Mouse (Mus musculus) hindbrain, embryonic 16.5 days (tissue): ENCODE data around the gene Ppil4. TPM values are rescaled to one million over a fixed set of nuclear protein-coding genes. Genes with fewer than 3 reads are reported as not detected.
A peak's percentile ranks its signal among the peaks of the same experiment; 100 is the strongest.

Source experiments
- ATAC-seq: fragments of 200-750 bp; cut with Nextera tagmentation; 2 replicates; pipeline ENCODE4 v1.8.0; 2017; ENCODE audit warnings: moderate TSS enrichment, moderate library complexity
- H3K27ac ChIP-seq: fragments of 300-500 bp; sonication (generic); 2 replicates; pipeline ENCODE4 v1.5.1; 2014; ENCODE audit warnings: low read depth, mild to moderate bottlenecking, control low read depth, low read length, moderate library complexity
- H3K27me3 ChIP-seq: fragments of 300-500 bp; sonication (generic); replicated peaks from 2 replicates; pipeline ENCODE4 v1.6.1; 2014; ENCODE audit warnings: low read length; ENCODE audit not compliant: control insufficient read depth, insufficient read depth
- H3K36me3 ChIP-seq: fragments of 300-500 bp; sonication (generic); 2 replicates; pipeline ENCODE4 v1.6.1; 2014; ENCODE audit warnings: mild to moderate bottlenecking, low read length, moderate library complexity, mixed read lengths; ENCODE audit not compliant: control insufficient read depth, insufficient read depth
- H3K4me1 ChIP-seq: fragments of 300-500 bp; sonication (generic); 2 replicates; pipeline ENCODE4 v1.6.1; 2014; ENCODE audit warnings: low read depth, low read length; ENCODE audit not compliant: control insufficient read depth, insufficient read depth
- H3K4me2 ChIP-seq: fragments of 300-500 bp; sonication (generic); 2 replicates; pipeline ENCODE4 v1.6.1; 2014; ENCODE audit warnings: mild to moderate bottlenecking, low read length, control low read depth, moderate library complexity
- H3K4me3 ChIP-seq: fragments of 300-500 bp; sonication (generic); 2 replicates; pipeline ENCODE4 v1.5.1; 2014; ENCODE audit warnings: mild to moderate bottlenecking, low read length, control low read depth, moderate library complexity
- H3K9ac ChIP-seq: fragments of 300-500 bp; sonication (generic); 2 replicates; pipeline ENCODE4 v1.6.1; 2014; ENCODE audit warnings: low read depth, mild to moderate bottlenecking, control low read depth, low read length, moderate library complexity
- H3K9me3 ChIP-seq: fragments of 300-500 bp; sonication (generic); 2 replicates; pipeline ENCODE4 v1.6.1; 2014; ENCODE audit warnings: mild to moderate bottlenecking, low read length, moderate library complexity; ENCODE audit not compliant: control insufficient read depth
- WGBS: fragments of 180-500 bp; shearing (Covaris S2); extraction: QIAGEN DNeasy Blood & Tissue Kit; methylation state at CpG from one replicate; pipeline ENCODE4 v1.1.7; 2014; 5-methylcytosine and 5-hydroxymethylcytosine counted together
- polyA plus RNA-seq: library from polyadenylated mRNA; unstranded; fragments of >200 nt; fragmentation: Nextera tagmentation; extraction: Ambion mirVana; gene quantifications from 2 replicates; pipeline ENCODE4 v1.2.1, GENCODE M21; 2015

Gene Ppil4
- polyA plus RNA-seq, 1 experiment from 2014 or later = 42.8 TPM

DNA sequence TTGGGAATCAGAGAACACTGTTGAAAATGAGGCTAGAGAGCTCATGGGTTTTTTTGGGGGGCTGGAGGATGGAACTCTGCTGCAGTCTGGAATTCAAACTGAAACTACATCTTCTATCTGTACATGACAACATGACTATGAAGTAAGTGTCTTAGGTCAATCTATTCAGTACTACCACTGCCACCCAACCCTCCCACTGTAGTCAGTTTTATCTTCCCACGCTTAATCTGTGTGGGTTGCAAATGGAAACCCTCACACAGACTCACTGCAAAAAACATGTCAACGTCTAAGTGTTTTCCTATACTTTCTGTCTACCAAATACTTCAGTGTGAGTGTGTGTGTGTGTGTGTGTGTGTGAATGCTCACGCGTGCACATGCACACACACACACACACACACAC, 50.5 kb downstream of the Ppil4 start:
- Histone ChIP-seq H3K36me3 (no peaks in the 10 kb centered on the region), H3K4me1 (no peaks in the 10 kb centered on the region), H3K9ac (no peak overlapping the region), H3K9me3 (no peaks in the 10 kb centered on the region), H3K4me3 (no peak overlapping the region), H3K27ac (no peak overlapping the region), H3K27me3 (no peaks in the 10 kb centered on the region), H3K4me2 (no peak overlapping the region)
- 92% methylated on average over 4 of the region's 4 CpGs for WGBS
- no peak for ATAC-seq

DNA sequence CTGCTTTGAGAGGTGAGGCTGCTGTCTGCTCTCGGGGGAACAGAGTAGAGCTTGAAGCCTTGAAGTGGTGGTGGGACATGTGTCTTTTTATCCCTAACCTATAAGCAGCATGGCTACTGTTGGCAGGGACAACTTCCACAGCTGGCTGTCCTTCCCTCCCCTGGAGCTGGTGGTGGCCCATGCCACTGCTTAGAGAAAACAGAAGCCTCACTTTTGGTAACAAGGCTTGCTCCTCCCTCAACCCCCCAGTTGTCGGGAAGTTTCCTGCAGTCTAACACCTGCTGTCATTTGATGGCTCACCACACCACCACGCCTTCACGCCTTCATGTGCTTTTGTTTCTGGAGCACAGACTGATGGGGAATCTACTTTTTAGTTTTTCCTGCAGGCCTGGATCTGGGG, 51.5 kb downstream of the Ppil4 start:
- H3K4me1 ChIP-seq = no peaks in the 10 kb centered on the region
- H3K4me2 ChIP-seq = no peak overlapping the region
- no peaks in the 10 kb centered on the region for H3K9me3 ChIP-seq
- no peak overlapping the region for H3K4me3 ChIP-seq
- WGBS = 74% methylated on average over 4 of the region's 4 CpGs
- no peak overlapping the region for H3K9ac ChIP-seq
- H3K27me3 ChIP-seq = no peaks in the 10 kb centered on the region
- no peak for ATAC-seq
- no peak overlapping the region for H3K27ac ChIP-seq
- H3K36me3 ChIP-seq = no peaks in the 10 kb centered on the region

DNA sequence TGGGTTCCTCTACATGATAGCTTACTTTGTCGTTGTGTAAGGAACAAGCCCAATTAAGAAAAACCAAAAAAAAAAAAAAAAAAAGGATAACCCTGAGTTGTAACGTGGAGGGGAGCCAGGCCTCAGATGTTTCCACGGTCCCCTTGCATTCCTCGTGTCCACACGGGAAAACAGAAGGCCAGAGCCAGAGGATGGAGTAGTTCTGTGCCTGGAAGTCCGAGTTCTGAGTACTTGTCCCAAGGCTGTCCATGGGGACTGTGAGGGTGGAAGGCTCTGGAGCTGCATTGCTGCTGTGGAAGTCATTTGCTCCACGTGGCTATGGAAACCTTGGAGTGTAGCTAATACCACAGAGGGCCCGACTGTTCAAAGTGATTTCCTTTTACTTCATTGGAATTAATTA, 52.4 kb downstream of the Ppil4 start:
- H3K4me1 ChIP-seq = no peaks in the 10 kb centered on the region
- 81% methylated on average over 8 of the region's 8 CpGs for WGBS
- no peaks in the 10 kb centered on the region for H3K27me3 ChIP-seq
- ATAC-seq = no peak
- H3K9ac ChIP-seq = no peak overlapping the region
- no peak overlapping the region for H3K4me3 ChIP-seq
- no peaks in the 10 kb centered on the region for H3K36me3 ChIP-seq
- H3K27ac ChIP-seq = no peak overlapping the region
- no peaks in the 10 kb centered on the region for H3K9me3 ChIP-seq
- H3K4me2 ChIP-seq = no peak overlapping the region

DNA sequence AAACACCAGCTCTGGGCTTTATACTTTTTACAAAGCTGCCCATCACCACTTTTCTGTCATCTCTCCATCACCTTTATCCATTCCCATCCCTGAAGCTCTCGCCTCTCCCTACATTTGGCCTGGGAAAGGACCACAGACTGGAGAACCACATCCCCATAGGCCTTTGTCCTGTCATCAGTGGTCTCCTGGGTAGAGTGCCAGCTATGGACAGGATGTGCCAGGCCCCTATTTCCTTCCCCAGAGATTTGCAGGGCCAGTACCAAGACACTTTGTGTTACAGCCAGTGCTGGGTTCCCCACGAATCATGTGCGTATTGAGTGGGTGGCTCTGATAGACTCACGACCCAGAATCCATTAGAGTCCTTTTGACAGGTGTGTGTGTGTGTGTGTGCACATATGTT, 53.3 kb downstream of the Ppil4 start:
- Histone ChIP-seq H3K36me3 (no peaks in the 10 kb centered on the region), H3K4me2 (no peak overlapping the region), H3K4me3 (no peak overlapping the region), H3K9me3 (no peaks in the 10 kb centered on the region), H3K9ac (no peak overlapping the region), H3K27ac (no peak overlapping the region), H3K27me3 (no peaks in the 10 kb centered on the region), H3K4me1 (no peaks in the 10 kb centered on the region)
- WGBS = 90% methylated on average over 4 of the region's 4 CpGs
- ATAC-seq = no peak

DNA sequence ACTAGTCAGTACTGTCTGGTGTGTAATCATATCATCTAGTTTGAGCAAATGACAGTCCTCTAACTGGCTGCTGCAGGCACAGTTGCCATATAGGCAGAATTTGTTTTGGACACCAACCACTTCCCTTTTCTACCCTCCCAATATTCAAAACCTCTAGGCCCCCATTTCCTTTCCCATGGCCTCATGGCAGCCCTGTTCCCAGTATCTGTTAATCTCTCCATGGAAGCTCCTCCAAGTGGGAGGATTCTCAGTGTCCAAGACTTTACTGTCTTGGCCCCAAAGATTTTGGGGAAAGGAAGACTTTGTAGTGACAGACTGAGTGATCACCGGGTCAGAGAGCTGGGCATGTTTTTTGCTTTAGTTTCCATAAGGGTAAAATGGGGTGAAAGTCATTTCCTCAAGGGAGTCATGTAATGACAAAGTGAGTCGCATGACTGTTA, 54.5 kb downstream of the Ppil4 start:
- H3K9me3 ChIP-seq = no peaks in the 10 kb centered on the region
- no peaks in the 10 kb centered on the region for H3K4me1 ChIP-seq
- 73% methylated on average over 2 of the region's 2 CpGs for WGBS
- ATAC-seq = no peak
- H3K4me2 ChIP-seq = no peak overlapping the region
- H3K27ac ChIP-seq = no peak overlapping the region
- no peak overlapping the region for H3K9ac ChIP-seq
- H3K27me3 ChIP-seq = no peaks in the 10 kb centered on the region
- H3K36me3 ChIP-seq = no peaks in the 10 kb centered on the region
- H3K4me3 ChIP-seq = no peak overlapping the region

DNA sequence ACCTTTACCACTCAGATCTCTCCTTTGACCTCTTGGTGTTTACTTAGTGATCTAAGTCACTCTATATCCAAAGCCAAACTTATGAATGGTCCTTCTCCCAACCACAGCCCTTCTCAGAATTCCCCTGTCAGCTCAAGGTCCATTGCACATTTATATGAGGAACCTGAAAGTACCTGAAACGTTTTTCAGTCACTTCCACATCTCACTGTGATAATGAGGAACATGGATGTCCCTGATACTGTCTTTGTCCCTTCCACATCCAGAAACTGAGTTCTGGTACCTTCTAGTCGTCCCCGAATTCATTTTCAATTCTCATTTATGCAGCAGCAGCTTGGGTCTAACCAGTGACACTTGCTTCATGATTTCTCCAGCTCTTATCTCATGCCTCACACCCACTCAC, 59.2 kb downstream of the Ppil4 start:
- no peak overlapping the region for H3K9ac ChIP-seq
- H3K27me3 ChIP-seq = no peaks in the 10 kb centered on the region
- 73% methylated on average over 3 of the region's 3 CpGs for WGBS
- no peak for ATAC-seq
- H3K4me2 ChIP-seq = no peak overlapping the region
- H3K4me3 ChIP-seq = no peak overlapping the region
- no peaks in the 10 kb centered on the region for H3K36me3 ChIP-seq
- H3K4me1 ChIP-seq = no peaks in the 10 kb centered on the region
- no peaks in the 10 kb centered on the region for H3K9me3 ChIP-seq
- no peak overlapping the region for H3K27ac ChIP-seq

DNA sequence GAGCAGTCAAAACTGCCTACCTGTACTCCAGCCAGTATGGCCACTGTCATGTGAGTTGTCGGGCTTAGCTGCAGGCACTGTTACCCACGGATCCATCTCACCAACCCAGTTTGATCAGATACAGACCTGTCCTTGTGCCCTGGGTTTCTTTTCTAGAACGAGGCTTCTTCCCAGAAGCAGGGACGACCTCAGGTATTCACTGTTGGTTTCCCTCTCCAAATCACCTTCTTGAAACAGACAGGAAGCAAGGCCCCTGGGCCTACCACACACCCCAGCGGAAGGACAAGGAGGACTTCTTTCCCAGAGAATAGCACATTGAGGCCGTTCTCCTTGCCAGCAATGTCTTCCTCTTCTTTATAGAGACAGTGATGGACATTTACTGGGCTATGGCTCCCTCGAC, 67.8 kb downstream of the Ppil4 start:
- Histone ChIP-seq H3K36me3 (no peaks in the 10 kb centered on the region), H3K4me3 (no peak overlapping the region), H3K4me1 (no peaks in the 10 kb centered on the region), H3K9me3 (no peaks in the 10 kb centered on the region), H3K27ac (no peak overlapping the region), H3K9ac (no peak overlapping the region), H3K4me2 (no peak overlapping the region), H3K27me3 (no peaks in the 10 kb centered on the region)
- WGBS = 88% methylated on average over 7 of the region's 7 CpGs
- no peak for ATAC-seq

DNA sequence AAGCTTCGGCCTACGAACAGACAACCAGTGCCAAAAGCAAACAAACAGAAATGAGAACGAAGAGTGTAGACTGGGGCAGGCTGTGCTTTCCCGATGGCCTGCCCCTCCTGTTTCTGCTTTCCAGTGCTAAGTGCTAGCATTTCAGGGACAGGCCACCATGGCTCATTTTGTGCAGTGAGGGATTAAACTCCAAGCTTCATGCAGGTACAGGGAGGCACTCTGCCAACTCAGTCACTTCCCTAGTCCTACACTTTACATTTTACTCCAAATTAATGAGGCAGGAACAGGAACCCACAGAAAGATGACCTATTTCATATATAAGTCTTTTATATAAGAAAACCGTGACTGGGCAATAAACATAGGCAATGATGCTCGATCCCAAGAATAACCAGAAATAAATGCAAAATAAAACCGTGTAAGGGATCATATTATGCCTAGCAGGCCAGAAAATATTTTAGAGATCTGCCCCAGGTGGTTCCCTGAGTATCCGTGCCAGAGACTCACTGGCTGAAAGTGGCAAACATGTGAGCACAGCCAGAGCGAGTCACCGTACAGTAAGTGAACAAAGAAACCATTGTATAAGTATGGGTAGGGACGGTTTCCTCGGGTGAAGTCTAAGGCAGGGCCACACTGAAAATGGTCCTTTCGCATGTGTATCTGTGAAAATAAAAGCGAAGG, 68.7 kb downstream of the Ppil4 start:
- Histone ChIP-seq H3K4me3 (no peak overlapping the region), H3K27ac (no peak overlapping the region), H3K9me3 (no peaks in the 10 kb centered on the region), H3K4me2 (no peak overlapping the region), H3K4me1 (no peaks in the 10 kb centered on the region), H3K9ac (no peak overlapping the region), H3K36me3 (no peaks in the 10 kb centered on the region), H3K27me3 (no peaks in the 10 kb centered on the region; the same call in 1 of the 2 replicates)
- ATAC-seq = peak; percentile 17; the same call in 1 of the 2 replicates
- 73% methylated on average over 14 of the region's 14 CpGs for WGBS

DNA sequence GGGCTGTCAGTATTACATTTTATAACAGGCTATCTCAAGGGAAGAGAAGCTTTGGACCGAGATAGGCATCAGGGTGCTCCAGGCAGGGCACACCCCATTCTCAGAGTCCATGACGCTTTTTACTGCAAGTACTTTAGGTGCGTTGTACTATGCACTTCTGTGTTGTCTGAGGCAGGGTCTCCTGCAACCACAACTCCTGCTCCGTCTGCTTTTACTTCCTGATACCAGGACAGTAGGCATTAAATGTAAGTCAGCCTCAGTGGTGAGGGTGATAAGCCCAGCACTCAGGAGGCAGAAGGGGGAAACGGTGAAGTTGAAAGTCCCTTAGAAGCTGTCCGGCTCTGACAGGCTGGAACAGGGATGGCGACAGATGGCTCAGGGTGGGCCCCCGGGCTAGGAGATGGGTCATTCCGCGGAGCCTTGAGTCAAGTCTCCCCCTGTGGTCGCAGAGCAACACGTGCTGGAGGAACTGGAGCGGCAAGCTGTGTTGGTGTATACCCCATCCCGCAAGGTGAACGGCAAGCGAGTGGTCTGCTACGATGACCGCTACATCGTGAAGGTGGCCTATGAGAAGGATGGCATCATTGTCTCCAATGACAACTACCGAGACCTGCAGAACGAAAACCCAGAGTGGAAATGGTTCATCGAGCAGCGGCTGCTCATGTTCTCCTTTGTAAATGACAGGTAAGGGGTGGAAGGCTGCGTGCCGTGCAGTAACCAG, 69.4 kb downstream of the Ppil4 start:
- H3K4me3 ChIP-seq = no peak overlapping the region
- H3K4me2 ChIP-seq = no peak overlapping the region
- H3K4me1 ChIP-seq = peaks cover 2% of the 10 kb centered on the region
- WGBS = 95% methylated on average over 25 of the region's 25 CpGs
- no peak overlapping the region for H3K27ac ChIP-seq
- no peak for ATAC-seq
- no peaks in the 10 kb centered on the region for H3K9me3 ChIP-seq
- H3K36me3 ChIP-seq = no peaks in the 10 kb centered on the region
- H3K27me3 ChIP-seq = peaks cover 6% of the 10 kb centered on the region
- no peak overlapping the region for H3K9ac ChIP-seq
